In the genomic region with DNA sequence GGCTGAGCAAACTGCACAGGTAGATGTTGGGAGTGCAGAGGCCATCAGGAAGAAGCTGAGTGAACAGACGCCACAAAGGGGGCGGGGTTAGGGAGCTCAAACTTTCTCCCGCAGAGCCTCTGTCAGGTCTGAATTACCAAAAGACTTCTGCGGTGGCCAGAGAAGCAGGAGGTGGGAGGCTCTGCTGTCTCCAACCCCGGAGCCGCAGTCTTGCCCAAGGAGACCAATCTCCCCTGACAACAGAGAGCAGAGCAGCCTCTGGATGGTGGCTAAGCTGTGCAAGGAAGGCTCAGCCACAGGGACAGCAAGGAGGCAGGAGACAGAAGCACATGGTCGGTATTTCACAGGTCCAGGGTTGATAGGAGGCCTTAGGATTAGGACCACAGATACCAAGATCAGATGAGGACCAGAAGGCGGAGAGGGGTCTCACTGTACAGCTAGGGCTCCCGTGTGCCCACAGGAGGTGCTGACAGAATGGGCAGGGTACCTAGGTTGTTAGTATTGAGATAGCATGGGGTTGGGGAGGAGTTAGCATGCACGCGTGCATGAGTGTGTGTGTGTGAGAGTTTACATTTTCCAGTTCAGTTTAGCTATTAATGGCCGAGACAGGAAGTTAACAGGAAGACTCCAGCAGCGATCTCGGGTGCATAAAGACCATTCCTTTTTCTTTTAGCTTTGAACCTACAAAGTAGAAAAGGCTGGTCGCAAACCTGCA, we compare ENCODE assay signal across 10 mouse cellular contexts. TPM values are rescaled to one million over a fixed set of nuclear protein-coding genes. Genes with fewer than 3 reads are reported as not detected.
DNase-seq lines count a peak whose midpoint lies in the region; ATAC-seq lines count a peak whose summit lies in the region.
"Had no signal": no experiment of that assay in that cellular context is flagged by ENCODE, and none has a peak within 500 bp of the region (broad histone marks: within the 10 kb centered on the region; RNA-seq: fewer than 3 reads in every experiment).

No protein-coding gene starts in this region.

- no peak overlapping the region for H3K27ac ChIP-seq in embryonic facial prominence, embryonic 11.5 days (replicated peaks; ENCODE audit: low read depth, low read length)
- no peak overlapping the region for H3K27ac ChIP-seq in embryonic facial prominence, embryonic 10.5 days (replicated peaks)
- no peak overlapping the region for H3K27ac ChIP-seq in midbrain, embryonic 12.5 days (replicated peaks)
- no peak overlapping the region for H3K27ac ChIP-seq in midbrain, embryonic 13.5 days
- H3K27ac ChIP-seq in midbrain, embryonic 16.5 days (ENCODE audit: low read length) = no peak overlapping the region
- no peak overlapping the region for H3K27ac ChIP-seq in forebrain, embryonic 11.5 days (ENCODE audit: low read depth, low read length)

- H3K9ac ChIP-seq in embryonic facial prominence, embryonic 11.5 days (replicated peaks; ENCODE audit: low read length) = peak overlapping the region; percentile 19; the same call in 1 of the 2 replicates
- peak overlapping the region; percentile 15; the same call in 1 of the 2 replicates for H3K9ac ChIP-seq in midbrain, embryonic 12.5 days (replicated peaks)
- H3K9ac ChIP-seq in midbrain, embryonic 13.5 days (replicated peaks) = no peak overlapping the region
- H3K9ac ChIP-seq in midbrain, embryonic 16.5 days (ENCODE audit: low read depth, low read length) = no peak overlapping the region; the same call in 1 of the 2 replicates
- no peak overlapping the region for H3K9ac ChIP-seq in forebrain, embryonic 11.5 days (ENCODE audit: low read length)

- WGBS in embryonic facial prominence, embryonic 11.5 days = 47% methylated on average over 15 of the region's 15 CpGs
- 49% methylated on average over 15 of the region's 15 CpGs for WGBS in embryonic facial prominence, embryonic 10.5 days
- WGBS in midbrain, embryonic 12.5 days = 42% methylated on average over 15 of the region's 15 CpGs
- 36% methylated on average over 15 of the region's 15 CpGs for WGBS in midbrain, embryonic 13.5 days
- WGBS in midbrain, embryonic 16.5 days = 38% methylated on average over 15 of the region's 15 CpGs
- WGBS in forebrain, embryonic 11.5 days = 52% methylated on average over 15 of the region's 15 CpGs

- no peaks in the 10 kb centered on the region for H3K9me3 ChIP-seq in embryonic facial prominence, embryonic 11.5 days (replicated peaks; ENCODE audit: control insufficient read depth, low read length)
- no peaks in the 10 kb centered on the region for H3K9me3 ChIP-seq in embryonic facial prominence, embryonic 10.5 days
- no peaks in the 10 kb centered on the region for H3K9me3 ChIP-seq in midbrain, embryonic 12.5 days
- H3K9me3 ChIP-seq in midbrain, embryonic 13.5 days = no peaks in the 10 kb centered on the region
- no peaks in the 10 kb centered on the region for H3K9me3 ChIP-seq in midbrain, embryonic 16.5 days (replicated peaks; ENCODE audit: control insufficient read depth, low read length, poor library complexity, severe bottlenecking)
- H3K9me3 ChIP-seq in forebrain, embryonic 11.5 days (ENCODE audit: control insufficient read depth, low read length) = no peaks in the 10 kb centered on the region

- H3K4me2 ChIP-seq in embryonic facial prominence, embryonic 11.5 days (ENCODE audit: low read depth, low read length) = no peak overlapping the region
- H3K4me2 ChIP-seq in midbrain, embryonic 12.5 days (replicated peaks) = no peak overlapping the region
- no peak overlapping the region for H3K4me2 ChIP-seq in midbrain, embryonic 13.5 days (replicated peaks)
- H3K4me2 ChIP-seq in midbrain, embryonic 16.5 days (ENCODE audit: low read length) = no peak overlapping the region
- H3K4me2 ChIP-seq in forebrain, embryonic 11.5 days (ENCODE audit: low read depth, low read length, severe bottlenecking) = no peak overlapping the region

- H3K27me3 ChIP-seq in embryonic facial prominence, embryonic 11.5 days (ENCODE audit: control insufficient read depth, insufficient read depth, low read length) = no peaks in the 10 kb centered on the region
- no peaks in the 10 kb centered on the region for H3K27me3 ChIP-seq in embryonic facial prominence, embryonic 10.5 days (replicated peaks; ENCODE audit: low read depth, poor library complexity, severe bottlenecking)
- no peaks in the 10 kb centered on the region for H3K27me3 ChIP-seq in midbrain, embryonic 12.5 days
- no peaks in the 10 kb centered on the region for H3K27me3 ChIP-seq in midbrain, embryonic 13.5 days
- H3K27me3 ChIP-seq in midbrain, embryonic 16.5 days (ENCODE audit: control insufficient read depth, insufficient read depth, low read depth, low read length) = no peaks in the 10 kb centered on the region
- H3K27me3 ChIP-seq in forebrain, embryonic 11.5 days (ENCODE audit: control insufficient read depth, insufficient read depth, low read length) = no peaks in the 10 kb centered on the region

- ATAC-seq in embryonic facial prominence, embryonic 11.5 days (replicated peaks; ENCODE audit: insufficient number of reproducible peaks, low FRiP score, low TSS enrichment, low read depth) = no peak
- no peak for ATAC-seq in midbrain, embryonic 12.5 days (ENCODE audit: low FRiP score, low read depth)
- no peak; the same call in 1 of the 2 replicates for ATAC-seq in midbrain, embryonic 13.5 days
- ATAC-seq in midbrain, embryonic 16.5 days = 0 out of 2 replicates have a peak, but pooled peaks have one; percentile 17
- ATAC-seq in forebrain, embryonic 11.5 days (replicated peaks; ENCODE audit: low FRiP score) = no peak

- no peak for DNase-seq in embryonic facial prominence, embryonic 11.5 days (ENCODE audit: low spot score)
- DNase-seq in embryonic facial prominence, embryonic 10.5 days (ENCODE audit: low spot score) = no peak
- peak; percentile 26 for DNase-seq in induced T-regulatory cell, adult 2 months (ENCODE audit: low read depth)
- no peak for DNase-seq in forebrain, embryonic 11.5 days (ENCODE audit: low spot score)
- no peak for DNase-seq in thymus, adult 18-20 months
- DNase-seq: heart, postnatal 36 days; lung, adult 2 months had no signal

- H3K4me3 ChIP-seq in embryonic facial prominence, embryonic 11.5 days (ENCODE audit: low read depth, low read length) = no peak overlapping the region
- H3K4me3 ChIP-seq in embryonic facial prominence, embryonic 10.5 days = no peak overlapping the region
- no peak overlapping the region for H3K4me3 ChIP-seq in midbrain, embryonic 12.5 days
- H3K4me3 ChIP-seq in midbrain, embryonic 13.5 days (replicated peaks) = no peak overlapping the region
- no peak overlapping the region for H3K4me3 ChIP-seq in midbrain, embryonic 16.5 days (ENCODE audit: low read depth, low read length)
- H3K4me3 ChIP-seq in forebrain, embryonic 11.5 days (ENCODE audit: low read depth, low read length) = no peak overlapping the region

- H3K4me1 ChIP-seq in embryonic facial prominence, embryonic 11.5 days (ENCODE audit: control insufficient read depth, insufficient read depth, low read length) = no peaks in the 10 kb centered on the region
- H3K4me1 ChIP-seq in embryonic facial prominence, embryonic 10.5 days = peaks cover 21% of the 10 kb centered on the region
- peaks cover 4% of the 10 kb centered on the region; the same call in 1 of the 2 replicates for H3K4me1 ChIP-seq in midbrain, embryonic 12.5 days
- peaks cover 11% of the 10 kb centered on the region; the same call in 1 of the 2 replicates for H3K4me1 ChIP-seq in midbrain, embryonic 13.5 days (replicated peaks)
- no peaks in the 10 kb centered on the region for H3K4me1 ChIP-seq in midbrain, embryonic 16.5 days (ENCODE audit: control insufficient read depth, insufficient read depth, low read length)
- 0 out of 2 replicates have a peak, but pooled peaks cover 2% of the 10 kb centered on the region for H3K4me1 ChIP-seq in forebrain, embryonic 11.5 days (replicated peaks; ENCODE audit: control insufficient read depth, insufficient read depth, low read length)

- no peaks in the 10 kb centered on the region for H3K36me3 ChIP-seq in embryonic facial prominence, embryonic 11.5 days (replicated peaks; ENCODE audit: control insufficient read depth, insufficient read depth, low read depth, low read length)
- H3K36me3 ChIP-seq in embryonic facial prominence, embryonic 10.5 days (replicated peaks) = no peaks in the 10 kb centered on the region; the same call in 1 of the 2 replicates
- no peaks in the 10 kb centered on the region for H3K36me3 ChIP-seq in midbrain, embryonic 12.5 days
- H3K36me3 ChIP-seq in midbrain, embryonic 13.5 days = no peaks in the 10 kb centered on the region
- no peaks in the 10 kb centered on the region for H3K36me3 ChIP-seq in midbrain, embryonic 16.5 days (ENCODE audit: control insufficient read depth, insufficient read depth, low read length)
- no peaks in the 10 kb centered on the region for H3K36me3 ChIP-seq in forebrain, embryonic 11.5 days (ENCODE audit: control insufficient read depth, insufficient read depth, low read length)

RNA-seq across cellular contexts. Expression of gene Raver1, which starts 8.8 kb away (rescaled TPM):
- polyA plus RNA-seq in embryonic facial prominence, embryonic 11.5 days (2014; fragmentation: Nextera tagmentation; extraction: Ambion mirVana) = 63.1 and 70.3 TPM in 2 replicates
- 98.1 and 106 TPM in 2 replicates for polyA plus RNA-seq in embryonic facial prominence, embryonic 10.5 days (2016; fragmentation: Nextera tagmentation; extraction: Ambion mirVana)
- polyA plus RNA-seq in midbrain, embryonic 12.5 days (2016; fragmentation: Nextera tagmentation; extraction: Ambion mirVana) = 66.7 and 69.8 TPM in 2 replicates
- polyA plus RNA-seq in midbrain, embryonic 13.5 days (2015; fragmentation: Nextera tagmentation; extraction: Ambion mirVana) = 33.4 and 40.7 TPM in 2 replicates
- 28.9 and 30.4 TPM in 2 replicates for polyA plus RNA-seq in midbrain, embryonic 16.5 days (2015; fragmentation: Nextera tagmentation; extraction: Ambion mirVana)
- 118 and 124 TPM in 2 replicates for polyA plus RNA-seq in forebrain, embryonic 11.5 days (2014; fragmentation: Nextera tagmentation; extraction: Ambion mirVana)

RNA-seq across cellular contexts. Expression of gene Gm38431, which starts 8.8 kb away (rescaled TPM):
- 2.0 and 2.3 TPM in 2 replicates for polyA plus RNA-seq in embryonic facial prominence, embryonic 11.5 days (2014; fragmentation: Nextera tagmentation; extraction: Ambion mirVana)
- 3.5 and 4.5 TPM in 2 replicates for polyA plus RNA-seq in embryonic facial prominence, embryonic 10.5 days (2016; fragmentation: Nextera tagmentation; extraction: Ambion mirVana)
- polyA plus RNA-seq in midbrain, embryonic 12.5 days (2016; fragmentation: Nextera tagmentation; extraction: Ambion mirVana) = 2.3 and 2.9 TPM in 2 replicates
- polyA plus RNA-seq in midbrain, embryonic 13.5 days (2015; fragmentation: Nextera tagmentation; extraction: Ambion mirVana) = 1.6 and 1.8 TPM in 2 replicates
- polyA plus RNA-seq in midbrain, embryonic 16.5 days (2015; fragmentation: Nextera tagmentation; extraction: Ambion mirVana) = 1.6 and 1.9 TPM in 2 replicates
- 3.9 and 4.5 TPM in 2 replicates for polyA plus RNA-seq in forebrain, embryonic 11.5 days (2014; fragmentation: Nextera tagmentation; extraction: Ambion mirVana)

RNA-seq across cellular contexts. Expression of gene Fdx1l, which starts 27.2 kb away (rescaled TPM):
- polyA plus RNA-seq in embryonic facial prominence, embryonic 11.5 days (2014; fragmentation: Nextera tagmentation; extraction: Ambion mirVana) = 44.7 and 52.1 TPM in 2 replicates
- 62.6 and 64.0 TPM in 2 replicates for polyA plus RNA-seq in embryonic facial prominence, embryonic 10.5 days (2016; fragmentation: Nextera tagmentation; extraction: Ambion mirVana)
- polyA plus RNA-seq in midbrain, embryonic 12.5 days (2016; fragmentation: Nextera tagmentation; extraction: Ambion mirVana) = 38.0 and 40.7 TPM in 2 replicates
- 54.4 and 54.8 TPM in 2 replicates for polyA plus RNA-seq in midbrain, embryonic 13.5 days (2015; fragmentation: Nextera tagmentation; extraction: Ambion mirVana)
- 59.9 and 73.0 TPM in 2 replicates for polyA plus RNA-seq in midbrain, embryonic 16.5 days (2015; fragmentation: Nextera tagmentation; extraction: Ambion mirVana)
- polyA plus RNA-seq in forebrain, embryonic 11.5 days (2014; fragmentation: Nextera tagmentation; extraction: Ambion mirVana) = 46.9 and 54.6 TPM in 2 replicates

RNA-seq across cellular contexts. Expression of gene Gm49373, which starts 27.7 kb away (rescaled TPM):
- polyA plus RNA-seq in embryonic facial prominence, embryonic 11.5 days (2014; fragmentation: Nextera tagmentation; extraction: Ambion mirVana) = 0.36 and 0.58 TPM in 2 replicates
- 0.42 and 1.4 TPM in 2 replicates for polyA plus RNA-seq in embryonic facial prominence, embryonic 10.5 days (2016; fragmentation: Nextera tagmentation; extraction: Ambion mirVana)
- polyA plus RNA-seq in midbrain, embryonic 12.5 days (2016; fragmentation: Nextera tagmentation; extraction: Ambion mirVana) = 0.89 and 1.6 TPM in 2 replicates
- 1.0 and 1.2 TPM in 2 replicates for polyA plus RNA-seq in midbrain, embryonic 13.5 days (2015; fragmentation: Nextera tagmentation; extraction: Ambion mirVana)
- 1.8 and 1.9 TPM in 2 replicates for polyA plus RNA-seq in midbrain, embryonic 16.5 days (2015; fragmentation: Nextera tagmentation; extraction: Ambion mirVana)
- 1.4 and 1.5 TPM in 2 replicates for polyA plus RNA-seq in forebrain, embryonic 11.5 days (2014; fragmentation: Nextera tagmentation; extraction: Ambion mirVana)

RNA-seq across cellular contexts. Expression of gene Tyk2, which starts 30.4 kb away (rescaled TPM):
- polyA plus RNA-seq in embryonic facial prominence, embryonic 11.5 days (2014; fragmentation: Nextera tagmentation; extraction: Ambion mirVana) = 5.4 and 7.1 TPM in 2 replicates
- polyA plus RNA-seq in embryonic facial prominence, embryonic 10.5 days (2016; fragmentation: Nextera tagmentation; extraction: Ambion mirVana) = 14.8 and 16.1 TPM in 2 replicates
- polyA plus RNA-seq in midbrain, embryonic 12.5 days (2016; fragmentation: Nextera tagmentation; extraction: Ambion mirVana) = 12.8 and 14.1 TPM in 2 replicates
- polyA plus RNA-seq in midbrain, embryonic 13.5 days (2015; fragmentation: Nextera tagmentation; extraction: Ambion mirVana) = 11.5 and 12.2 TPM in 2 replicates
- 9.7 and 9.9 TPM in 2 replicates for polyA plus RNA-seq in midbrain, embryonic 16.5 days (2015; fragmentation: Nextera tagmentation; extraction: Ambion mirVana)
- 10.3 and 10.8 TPM in 2 replicates for polyA plus RNA-seq in forebrain, embryonic 11.5 days (2014; fragmentation: Nextera tagmentation; extraction: Ambion mirVana)

Comparison
In these comparisons a context has a peak if more than half of its experiments do, and no peak if none do; other contexts are left out.
1. H3K9ac ChIP-seq: peak in embryonic facial prominence, embryonic 11.5 days (single experiment) and midbrain, embryonic 12.5 days (single experiment); none in midbrain, embryonic 13.5 days (single experiment), midbrain, embryonic 16.5 days (single experiment) and forebrain, embryonic 11.5 days (single experiment).